Mouse (Mus musculus): ENCODE data around the gene Tuba8. TPM values are rescaled to one million over a fixed set of nuclear protein-coding genes. Genes with fewer than 3 reads are reported as not detected.
A peak's percentile ranks its signal among the peaks of the same experiment; 100 is the strongest.

The Tuba8 gene
- total and polyA plus RNA-seq, 2 experiments from 2014 or later, result 1.8 to 1.9 TPM

GRCm38 (mm10) chr6:121174761-121175160, 35.7 kb upstream of the Tuba8 start:
- 0 out of 2 replicates have a peak, but pooled peaks cover 7% of the 10 kb centered on the region for H3K4me1 ChIP-seq (ENCODE audit: insufficient read depth, low read length)
- no peak for ATAC-seq (ENCODE audit: low FRiP score)
- H3K9me3 ChIP-seq (ENCODE audit: low read length), result no peaks in the 10 kb centered on the region
- H3K9ac ChIP-seq (replicated peaks; ENCODE audit: low read length, poor library complexity, severe bottlenecking), result no peak overlapping the region
- no peak overlapping the region for H3K27ac ChIP-seq (ENCODE audit: low read depth, low read length)
- no peaks in the 10 kb centered on the region for H3K36me3 ChIP-seq (ENCODE audit: insufficient read depth, low read length)
- no peak overlapping the region for H3K4me2 ChIP-seq (ENCODE audit: low read depth, low read length, poor library complexity, severe bottlenecking)
- 94% methylated on average over 6 of the region's 6 CpGs for WGBS
- no peak for TF ChIP-seq CTCF (IDR thresholded peaks at IDR 0.05)
- no peak for DNase-seq (ENCODE audit: low spot score)
- H3K4me3 ChIP-seq (ENCODE audit: low read depth, low read length), result no peak overlapping the region
- no peaks in the 10 kb centered on the region for H3K27me3 ChIP-seq (ENCODE audit: insufficient read depth, low read length)

- ATAC-seq (ENCODE audit: low FRiP score) (peak; percentile 59), DNase-seq (ENCODE audit: low spot score) (peak; percentile 8)
- H3K4me3 ChIP-seq (ENCODE audit: low read depth, low read length), result no peak overlapping the region
- 38% methylated on average over 14 of the region's 14 CpGs for WGBS
- no peaks in the 10 kb centered on the region for H3K36me3 ChIP-seq (ENCODE audit: insufficient read depth, low read length)
- H3K9ac ChIP-seq (replicated peaks; ENCODE audit: low read length, poor library complexity, severe bottlenecking), result peak overlapping the region; percentile 39; the same call in 1 of the 2 replicates
- 0 out of 2 replicates have a peak, but pooled peaks cover 7% of the 10 kb centered on the region for H3K4me1 ChIP-seq (ENCODE audit: insufficient read depth, low read length)
- H3K4me2 ChIP-seq (ENCODE audit: low read depth, low read length, poor library complexity, severe bottlenecking), result no peak overlapping the region
- no peak for TF ChIP-seq CTCF (IDR thresholded peaks at IDR 0.05)
- H3K27ac ChIP-seq (ENCODE audit: low read depth, low read length), result peak overlapping the region; percentile 51; the same call in 1 of the 2 replicates
- no peaks in the 10 kb centered on the region for H3K27me3 ChIP-seq (ENCODE audit: insufficient read depth, low read length)
- no peaks in the 10 kb centered on the region for H3K9me3 ChIP-seq (ENCODE audit: low read length)
These were observed 34.3 kb upstream of the Tuba8 start for GRCm38 (mm10) chr6:121176011-121176730.

- no peaks in the 10 kb centered on the region for H3K9me3 ChIP-seq (ENCODE audit: low read length)
- H3K4me1 ChIP-seq (ENCODE audit: insufficient read depth, low read length), result 0 out of 2 replicates have a peak, but pooled peaks cover 7% of the 10 kb centered on the region
- no peak for DNase-seq (ENCODE audit: low spot score)
- H3K27me3 ChIP-seq (ENCODE audit: insufficient read depth, low read length), result no peaks in the 10 kb centered on the region
- no peaks in the 10 kb centered on the region for H3K36me3 ChIP-seq (ENCODE audit: insufficient read depth, low read length)
- no peak overlapping the region for H3K4me3 ChIP-seq (ENCODE audit: low read depth, low read length)
- no peak overlapping the region for H3K27ac ChIP-seq (ENCODE audit: low read depth, low read length)
- no peak for ATAC-seq (ENCODE audit: low FRiP score)
- TF ChIP-seq CTCF (IDR thresholded peaks at IDR 0.05), result no peak
- WGBS, result 79% methylated on average over 4 of the region's 4 CpGs
- H3K4me2 ChIP-seq (ENCODE audit: low read depth, low read length, poor library complexity, severe bottlenecking), result no peak overlapping the region
- H3K9ac ChIP-seq (replicated peaks; ENCODE audit: low read length, poor library complexity, severe bottlenecking), result no peak overlapping the region
These were observed 33.8 kb upstream of the Tuba8 start for GRCm38 (mm10) chr6:121176731-121177098.

GRCm38 (mm10) chr6:121177118-121177708, 33.3 kb upstream of the Tuba8 start:
- ATAC-seq (ENCODE audit: low FRiP score), result no peak
- Histone ChIP-seq H3K4me3 (ENCODE audit: low read depth, low read length) (no peak overlapping the region), H3K9ac (replicated peaks; ENCODE audit: low read length, poor library complexity, severe bottlenecking) (no peak overlapping the region), H3K9me3 (ENCODE audit: low read length) (no peaks in the 10 kb centered on the region), H3K27ac (ENCODE audit: low read depth, low read length) (no peak overlapping the region), H3K4me1 (ENCODE audit: insufficient read depth, low read length) (0 out of 2 replicates have a peak, but pooled peaks cover 7% of the 10 kb centered on the region), H3K27me3 (ENCODE audit: insufficient read depth, low read length) (no peaks in the 10 kb centered on the region), H3K36me3 (ENCODE audit: insufficient read depth, low read length) (no peaks in the 10 kb centered on the region), H3K4me2 (ENCODE audit: low read depth, low read length, poor library complexity, severe bottlenecking) (no peak overlapping the region)
- WGBS, result 88% methylated on average over 7 of the region's 7 CpGs
- no peak for DNase-seq (ENCODE audit: low spot score)
- TF ChIP-seq CTCF (IDR thresholded peaks at IDR 0.05), result no peak

- peak overlapping the region; percentile 21; the same call in 1 of the 2 replicates for H3K27ac ChIP-seq (ENCODE audit: low read depth, low read length)
- H3K4me1 ChIP-seq (ENCODE audit: insufficient read depth, low read length), result 0 out of 2 replicates have a peak, but pooled peaks cover 7% of the 10 kb centered on the region
- peak; percentile 83 for TF ChIP-seq CTCF (IDR thresholded peaks at IDR 0.05)
- no peak overlapping the region for H3K9ac ChIP-seq (replicated peaks; ENCODE audit: low read length, poor library complexity, severe bottlenecking)
- no peak overlapping the region for H3K4me2 ChIP-seq (ENCODE audit: low read depth, low read length, poor library complexity, severe bottlenecking)
- DNase-seq (ENCODE audit: low spot score) (peak; percentile 81), ATAC-seq (ENCODE audit: low FRiP score) (peak; percentile 3; the same call in 1 of the 2 replicates)
- no peaks in the 10 kb centered on the region for H3K9me3 ChIP-seq (ENCODE audit: low read length)
- 51% methylated on average over 7 of the region's 7 CpGs for WGBS
- H3K36me3 ChIP-seq (ENCODE audit: insufficient read depth, low read length), result no peaks in the 10 kb centered on the region
- H3K4me3 ChIP-seq (ENCODE audit: low read depth, low read length), result no peak overlapping the region
- H3K27me3 ChIP-seq (ENCODE audit: insufficient read depth, low read length), result no peaks in the 10 kb centered on the region
These were observed 31.7 kb upstream of the Tuba8 start for GRCm38 (mm10) chr6:121178700-121179358.

Data from midbrain, postnatal 0 days (tissue).